Mouse (Mus musculus): ENCODE measurements around the gene Nmrk2. TPM values are rescaled to one million over a fixed set of nuclear protein-coding genes. Genes with fewer than 3 reads are reported as not detected.

The Nmrk2 gene
- total and polyA plus RNA-seq, 3 experiments = not detected

GRCm38 (mm10) chr10:81179451-81180342 is 22.2 kb downstream of the Nmrk2 start (continued):
- TF ChIP-seq ZMIZ1 (IDR thresholded peaks at IDR 0.05; ENCODE audit: low read depth, low read length) = no peak
- TF ChIP-seq NRF1 (IDR thresholded peaks at IDR 0.05; ENCODE audit: low read depth, low read length) = no peak
- no peak for TF ChIP-seq ZNF384 (IDR thresholded peaks at IDR 0.05; ENCODE audit: low read depth, low read length)
- TF ChIP-seq EP300 (IDR thresholded peaks at IDR 0.05; ENCODE audit: low read length) = no peak
- TF ChIP-seq JUN (IDR thresholded peaks at IDR 0.05; ENCODE audit: insufficient read depth, low read depth, low read length) = no peak
- TF ChIP-seq POLR2A (IDR thresholded peaks at IDR 0.05; ENCODE audit: low read depth, low read length) = peak; percentile 22
- no peak for TF ChIP-seq CHD2 (IDR thresholded peaks at IDR 0.05; ENCODE audit: low read length)
- TF ChIP-seq MAZ (IDR thresholded peaks at IDR 0.05; ENCODE audit: low read depth, low read length) = no peak

- peak overlapping the region in 1 of 3 experiments; percentile 99 for H3K4me3 ChIP-seq (replicated peaks in 1 of 3; ENCODE audit: low read depth in 2 of 3, low read length in 2 of 3, poor library complexity in 1 of 3)
- no peak overlapping the region for H3K9ac ChIP-seq (ENCODE audit: insufficient read depth, low read depth)
- peaks cover 25 to 52% of the 10 kb centered on the region in 2 experiments for H3K4me1 ChIP-seq (ENCODE audit: control insufficient read depth in 1 of 2, insufficient read depth in 2 of 2)
- H3K27me3 ChIP-seq (replicated peaks) = no peaks in the 10 kb centered on the region
- no peak overlapping the region for H3K27ac ChIP-seq (ENCODE audit: insufficient read depth, low read depth)
- in situ Hi-C loops (cut with MboI; ENCODE audit: low pct_ligation_motif_present, low pct_unique_long_range_greater_than_20kb, low sequenced_read_pairs) (loop anchor here (10.0 kb wide), 1 partner anchor 104 kb away; the partner anchor contains the start of gene Thop1), dilution Hi-C loops (cut with MboI; ENCODE audit: extremely low pct_ligation_motif_present, extremely low pct_unique_long_range_greater_than_20kb, low sequenced_read_pairs) (no loop called here)
- H3K79me2 ChIP-seq (replicated peaks; ENCODE audit: control insufficient read depth, extremely low read depth, insufficient read depth, poor library complexity, severe bottlenecking) = peaks cover 39% of the 10 kb centered on the region
- peak overlapping the region; percentile 60; the same call in 1 of the 2 replicates for H3K4me2 ChIP-seq (ENCODE audit: insufficient read depth, low read depth, poor library complexity, severe bottlenecking)
- H3K36me3 ChIP-seq (replicated peaks in 1 of 2; ENCODE audit: control insufficient read depth in 1 of 2, insufficient read depth in 1 of 2, low read length in 1 of 2) = peaks cover 53 to 55% of the 10 kb centered on the region in 2 experiments
- DNase-seq (ENCODE audit: extremely low read depth) = no peak
- no peaks in the 10 kb centered on the region for H3K9me3 ChIP-seq (replicated peaks; ENCODE audit: low read length)
- TF ChIP-seq BHLHE40 (IDR thresholded peaks at IDR 0.05; ENCODE audit: low read depth, low read length) (no peak), POLR2A (IDR thresholded peaks at IDR 0.05; ENCODE audit: low read depth, low read length) (peak; percentile 12; the same call in 1 of the 2 replicates)
Measured at GRCm38 (mm10) chr10:81178927-81179326, 22.9 kb downstream of the Nmrk2 start.

- no peak for DNase-seq (ENCODE audit: extremely low read depth)
Measured at GRCm38 (mm10) chr10:81177958-81178712, 23.7 kb downstream of the Nmrk2 start.

More at GRCm38 (mm10) chr10:81177958-81178712, 23.7 kb downstream of the Nmrk2 start:
- peak overlapping the region; percentile 96 to 99 (median 99) for H3K4me3 ChIP-seq (replicated peaks in 1 of 3; ENCODE audit: low read depth in 2 of 3, low read length in 2 of 3, poor library complexity in 1 of 3)
- peaks cover 39% of the 10 kb centered on the region for H3K79me2 ChIP-seq (replicated peaks; ENCODE audit: control insufficient read depth, extremely low read depth, insufficient read depth, poor library complexity, severe bottlenecking)
- peak overlapping the region; percentile 84 for H3K27ac ChIP-seq (ENCODE audit: insufficient read depth, low read depth)
- TF ChIP-seq BHLHE40 (IDR thresholded peaks at IDR 0.05; ENCODE audit: low read depth, low read length) = no peak
- 0 out of 2 replicates have a peak, but pooled peaks have one; percentile 1 for TF ChIP-seq MXI1 (IDR thresholded peaks at IDR 0.05; ENCODE audit: low read depth, low read length)
- peaks cover 22 to 47% of the 10 kb centered on the region in 2 experiments for H3K4me1 ChIP-seq (ENCODE audit: control insufficient read depth in 1 of 2, insufficient read depth in 2 of 2)
- peak overlapping the region; percentile 98 for H3K9ac ChIP-seq (ENCODE audit: insufficient read depth, low read depth)
- dilution Hi-C loops (cut with MboI; ENCODE audit: extremely low pct_ligation_motif_present, extremely low pct_unique_long_range_greater_than_20kb, low sequenced_read_pairs) (no loop called here), in situ Hi-C loops (cut with MboI; ENCODE audit: low pct_ligation_motif_present, low pct_unique_long_range_greater_than_20kb, low sequenced_read_pairs) (loop anchor here (10.0 kb wide), 1 partner anchor 103 kb away; the partner anchor contains the start of gene Thop1)
- H3K36me3 ChIP-seq (replicated peaks in 1 of 2; ENCODE audit: control insufficient read depth in 1 of 2, insufficient read depth in 1 of 2, low read length in 1 of 2) = peaks cover 53 to 54% of the 10 kb centered on the region in 2 experiments
- H3K9me3 ChIP-seq (replicated peaks; ENCODE audit: low read length) = no peaks in the 10 kb centered on the region
- H3K4me2 ChIP-seq (ENCODE audit: insufficient read depth, low read depth, poor library complexity, severe bottlenecking) = peak overlapping the region; percentile 60
- no peaks in the 10 kb centered on the region for H3K27me3 ChIP-seq (replicated peaks)
